Mouse (Mus musculus) brain, embryonic 14.5 days (tissue): ENCODE data around the gene Scyl1.

Source experiments
- CTCF ChIP-seq: fragments of 200-500 bp; IDR thresholded peaks from 2 replicates; pipeline ENCODE4 v1.5.1; 2012; ENCODE audit warnings: inconsistent platforms, mild to moderate bottlenecking, moderate library complexity, borderline replicate concordance; ENCODE audit not compliant: insufficient read depth, insufficient read length; ENCODE audit errors: extremely low read depth
- POLR2A ChIP-seq: fragments of 200-500 bp; IDR thresholded peaks from 2 replicates; pipeline ENCODE4 v1.6.1; 2012; ENCODE audit warnings: mild to moderate bottlenecking, inconsistent platforms, borderline replicate concordance; ENCODE audit not compliant: poor library complexity, insufficient read depth, insufficient read length, severe bottlenecking; ENCODE audit errors: extremely low read depth

DNA sequence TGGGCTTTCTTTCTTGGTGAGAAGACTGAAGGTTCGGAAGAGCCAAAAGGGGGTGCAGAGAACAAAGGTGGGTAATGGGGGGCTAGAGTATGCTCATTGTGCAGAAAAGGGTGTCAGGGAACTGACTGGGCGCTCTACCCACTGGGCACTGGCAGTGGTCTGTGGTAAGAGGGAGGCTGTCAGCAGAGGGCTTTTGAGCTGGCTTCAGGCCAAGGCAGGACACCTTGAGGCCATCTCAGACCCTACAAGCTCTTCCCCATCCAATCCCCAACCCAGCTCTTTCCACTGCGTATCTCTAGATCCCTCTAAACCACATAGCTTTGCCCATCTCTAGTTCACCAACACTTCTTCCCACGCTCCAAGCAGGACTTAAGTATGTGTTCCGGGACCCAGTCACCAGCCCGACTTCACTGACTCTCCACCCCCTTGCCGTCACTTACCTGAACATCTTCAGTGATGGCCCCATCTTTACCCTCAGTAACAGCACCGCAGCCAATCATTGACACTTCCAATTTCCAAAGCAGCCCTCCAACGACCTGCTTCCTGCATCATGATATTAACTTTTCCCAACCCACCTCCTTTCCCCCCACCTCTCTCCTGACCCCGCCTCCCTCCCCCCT lies 13.8 kb upstream of the Scyl1 start:
- no peak for TF ChIP-seq POLR2A
- no peak for TF ChIP-seq CTCF
